Mouse (Mus musculus) liver, embryonic 11.5 days (tissue): ENCODE data around the gene Dcaf8. TPM values are rescaled to one million over a fixed set of nuclear protein-coding genes. Genes with fewer than 3 reads are reported as not detected.
"Not testable (repeated sequence)": the region's sequence is repeated elsewhere in the genome, so short reads cannot be mapped to it uniquely, and the experiment has no call there.

Source experiments
- ATAC-seq: fragments of 200-750 bp; cut with Nextera tagmentation; replicated peaks from 2 replicates; pipeline ENCODE4 v1.8.0; 2017; ENCODE audit warnings: moderate number of reproducible peaks, mild to moderate bottlenecking, moderate TSS enrichment, moderate library complexity; ENCODE audit not compliant: low FRiP score
- DNase-seq: peaks from one replicate; pipeline ENCODE4 v3.0.0-alpha.2; 2017; ENCODE audit warnings: low spot score
- H3K27ac ChIP-seq: fragments of 300-500 bp; sonication (generic); 2 replicates; pipeline ENCODE4 v1.5.1; 2014; ENCODE audit warnings: mild to moderate bottlenecking, low read depth, low read length, control low read depth
- H3K27me3 ChIP-seq: fragments of 300-500 bp; sonication (generic); replicated peaks from 2 replicates; pipeline ENCODE4 v1.6.1; 2014; ENCODE audit warnings: low read length, mixed read lengths; ENCODE audit not compliant: control insufficient read depth, insufficient read depth
- H3K36me3 ChIP-seq: fragments of 300-500 bp; sonication (generic); 2 replicates; pipeline ENCODE4 v1.6.1; 2014; ENCODE audit warnings: mild to moderate bottlenecking, low read length, moderate library complexity, mixed read lengths; ENCODE audit not compliant: control insufficient read depth, insufficient read depth
- H3K4me1 ChIP-seq: fragments of 300-500 bp; sonication (generic); replicated peaks from 2 replicates; pipeline ENCODE4 v1.6.1; 2014; ENCODE audit warnings: low read length, mixed read lengths; ENCODE audit not compliant: control insufficient read depth, insufficient read depth
- H3K4me2 ChIP-seq: fragments of 300-500 bp; sonication (generic); 2 replicates; pipeline ENCODE4 v1.6.1; 2014; ENCODE audit warnings: mild to moderate bottlenecking, control low read depth, moderate library complexity
- H3K4me3 ChIP-seq: fragments of 300-500 bp; sonication (generic); 2 replicates; pipeline ENCODE4 v1.5.1; 2014; ENCODE audit warnings: low read depth, low read length, control low read depth
- H3K9ac ChIP-seq: fragments of 300-500 bp; sonication (generic); 2 replicates; pipeline ENCODE4 v1.6.1; 2014; ENCODE audit warnings: low read depth, low read length, control low read depth
- H3K9me3 ChIP-seq: fragments of 300-500 bp; sonication (generic); 2 replicates; pipeline ENCODE4 v1.6.1; 2016; ENCODE audit warnings: low read length, inconsistent platforms, mixed read lengths; ENCODE audit not compliant: control insufficient read depth
- WGBS: fragments of 180-500 bp; shearing (Covaris S2); extraction: QIAGEN DNeasy Blood & Tissue Kit; methylation state at CpG from one replicate; pipeline ENCODE4 v1.1.7; 2014; 5-methylcytosine and 5-hydroxymethylcytosine counted together
- polyA plus RNA-seq: library from polyadenylated mRNA; unstranded; fragments of >200 nt; fragmentation: Nextera tagmentation; extraction: Ambion mirVana; gene quantifications from 2 replicates; pipeline ENCODE4 v1.2.1, GENCODE M21; 2014

Gene Dcaf8
- polyA plus RNA-seq, 1 experiment from 2014 or later = 89.2 TPM

DNA sequence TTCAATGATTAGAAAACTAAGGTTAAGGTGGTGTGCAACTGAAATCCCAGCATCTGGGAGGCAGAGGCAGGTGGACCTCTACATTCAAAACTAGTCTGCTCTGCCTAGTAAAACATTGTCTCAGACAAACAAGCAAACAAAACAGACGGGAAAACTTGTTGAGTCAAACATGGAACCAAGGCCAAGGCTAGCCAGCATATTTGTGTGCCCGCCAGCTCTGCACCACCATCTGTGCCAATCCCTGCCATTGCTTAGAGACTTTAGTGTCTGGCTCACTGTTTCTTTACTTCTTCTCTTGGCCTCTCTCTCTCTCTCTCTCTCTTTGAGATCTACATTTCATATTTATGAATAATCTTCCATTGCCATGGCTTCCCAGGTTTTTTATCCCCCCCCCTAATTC, 80.3 kb downstream of the Dcaf8 start:
- WGBS = 72% methylated on average over 2 of the region's 2 CpGs
- no peaks in the 10 kb centered on the region for H3K27me3 ChIP-seq
- no peak for ATAC-seq

GRCm38 (mm10) chr1:172229215-172229614, 81.3 kb downstream of the Dcaf8 start:
- ATAC-seq (no peak), DNase-seq (no peak)
- Histone ChIP-seq H3K4me2 (no peak overlapping the region), H3K27ac (no peak overlapping the region), H3K27me3 (no peaks in the 10 kb centered on the region), H3K9ac (no peak overlapping the region), H3K4me3 (no peak overlapping the region), H3K36me3 (no peaks in the 10 kb centered on the region), H3K9me3 (no peaks in the 10 kb centered on the region), H3K4me1 (no peaks in the 10 kb centered on the region)
- 76% methylated on average over 1 of the region's 1 CpGs for WGBS

More for the DNA sequence above, 80.3 kb downstream of the Dcaf8 start:
- Histone ChIP-seq H3K4me2 (no peak overlapping the region), H3K27ac (no peak overlapping the region), H3K9ac (no peak overlapping the region), H3K36me3 (no peaks in the 10 kb centered on the region), H3K9me3 (no peaks in the 10 kb centered on the region), H3K4me1 (no peaks in the 10 kb centered on the region), H3K4me3 (no peak overlapping the region)
- DNase-seq = no peak

- DNase-seq (no peak), ATAC-seq (no peak)
- H3K4me3 ChIP-seq = no peak overlapping the region
- peaks cover 18% of the 10 kb centered on the region for H3K27me3 ChIP-seq
- H3K4me1 ChIP-seq = no peaks in the 10 kb centered on the region
- H3K27ac ChIP-seq = no peak overlapping the region
- H3K4me2 ChIP-seq = no peak overlapping the region
- no peak overlapping the region for H3K9ac ChIP-seq
- WGBS = 50% methylated on average over 6 of the region's 6 CpGs
- no peaks in the 10 kb centered on the region for H3K36me3 ChIP-seq
- H3K9me3 ChIP-seq = no peaks in the 10 kb centered on the region
These were observed 93.2 kb downstream of the Dcaf8 start for GRCm38 (mm10) chr1:172240945-172241708.

DNA sequence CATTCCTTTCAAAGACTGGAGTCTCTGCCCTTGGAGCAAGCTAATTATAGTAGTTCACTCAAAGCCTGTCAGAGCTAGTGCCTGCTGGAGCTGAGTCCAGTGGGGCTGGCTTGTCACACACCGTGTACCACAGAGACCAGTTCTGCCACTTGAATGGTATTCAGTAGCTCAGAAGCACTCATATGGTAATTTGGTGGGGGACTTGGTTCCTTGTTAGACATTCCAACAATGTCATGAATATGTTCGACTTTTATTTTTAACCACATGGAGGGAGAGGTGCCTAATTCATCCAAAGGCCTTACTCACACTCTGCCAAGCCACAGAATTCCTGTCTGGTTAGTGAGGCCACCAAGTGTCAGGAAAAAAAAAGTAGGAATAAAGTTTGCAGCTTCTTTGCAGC, 94.5 kb downstream of the Dcaf8 start:
- no peak overlapping the region for H3K27ac ChIP-seq
- DNase-seq (no peak), ATAC-seq (no peak)

GRCm38 (mm10) chr1:172243547-172244205, 95.8 kb downstream of the Dcaf8 start:
- Histone ChIP-seq H3K4me1 (no peaks in the 10 kb centered on the region), H3K9me3 (no peaks in the 10 kb centered on the region), H3K36me3 (no peaks in the 10 kb centered on the region), H3K27ac (no peak overlapping the region), H3K9ac (no peak overlapping the region), H3K4me2 (peak overlapping the region; percentile 21; the same call in 1 of the 2 replicates), H3K4me3 (no peak overlapping the region), H3K27me3 (peaks cover 18% of the 10 kb centered on the region)
- DNase-seq (no peak), ATAC-seq (no peak)
- 22% methylated on average over 16 of the region's 16 CpGs for WGBS

More for the DNA sequence above, 94.5 kb downstream of the Dcaf8 start:
- WGBS = 61% methylated on average over 2 of the region's 2 CpGs
- Histone ChIP-seq H3K9ac (no peak overlapping the region), H3K9me3 (no peaks in the 10 kb centered on the region), H3K4me3 (no peak overlapping the region), H3K4me1 (no peaks in the 10 kb centered on the region), H3K27me3 (peaks cover 18% of the 10 kb centered on the region), H3K4me2 (no peak overlapping the region), H3K36me3 (no peaks in the 10 kb centered on the region)

GRCm38 (mm10) chr1:172244645-172245044, 96.8 kb downstream of the Dcaf8 start:
- WGBS = 27% methylated on average over 23 of the region's 23 CpGs
- not testable (repeated sequence) for H3K27ac ChIP-seq, ATAC-seq, H3K36me3 ChIP-seq, H3K9ac ChIP-seq, DNase-seq, H3K9me3 ChIP-seq, H3K4me1 ChIP-seq, H3K4me3 ChIP-seq
- Histone ChIP-seq H3K27me3 (peaks cover 18% of the 10 kb centered on the region), H3K4me2 (peak overlapping the region; percentile 21)

Other genes with a start within 250 kb of the Dcaf8 start
- 0.17 TPM in 1 of 2 replicates, not detected in the other for gene Slamf6, start 230.6 kb upstream of the Dcaf8 start, polyA plus RNA-seq
- 5.4 and 6.2 TPM in 2 replicates for gene Vangl2, start 119.6 kb upstream of the Dcaf8 start, polyA plus RNA-seq
- gene Nhlh1, start 90.5 kb upstream of the Dcaf8 start, polyA plus RNA-seq = 0.11 TPM in 1 of 2 replicates, not detected in the other
- gene Copa, start 65.6 kb upstream of the Dcaf8 start, polyA plus RNA-seq = 137 and 153 TPM in 2 replicates
- gene Ncstn, start 65.3 kb upstream of the Dcaf8 start, polyA plus RNA-seq = 75.3 and 76.5 TPM in 2 replicates
- 81.8 and 86.4 TPM in 2 replicates for gene Pex19, start 21.3 kb upstream of the Dcaf8 start, polyA plus RNA-seq
- gene Pea15a, start 58.7 kb downstream of the Dcaf8 start, polyA plus RNA-seq = 43.4 and 44.8 TPM in 2 replicates
- gene Casq1, start 71.8 kb downstream of the Dcaf8 start, polyA plus RNA-seq = 2.2 and 4.1 TPM in 2 replicates
- not detected in 2 replicates for gene Atp1a4, start 110.3 kb downstream of the Dcaf8 start, polyA plus RNA-seq
- gene Igsf8, start 113.6 kb downstream of the Dcaf8 start, polyA plus RNA-seq = 32.9 and 33.9 TPM in 2 replicates
- gene Atp1a2, start 150.0 kb downstream of the Dcaf8 start, polyA plus RNA-seq = 0.16 and 0.22 TPM in 2 replicates
- 0.39 and 0.51 TPM in 2 replicates for gene Kcnj9, start 181.2 kb downstream of the Dcaf8 start, polyA plus RNA-seq
- 0.10 TPM in 1 of 2 replicates, not detected in the other for gene Kcnj10, start 193.1 kb downstream of the Dcaf8 start, polyA plus RNA-seq
- gene Pigm, start 228.5 kb downstream of the Dcaf8 start, polyA plus RNA-seq = 7.7 and 7.8 TPM in 2 replicates